Mouse (Mus musculus) thymus, postnatal 10 days (tissue): ENCODE results near the gene Rpusd1.
A peak's percentile ranks its signal among the peaks of the same experiment; 100 is the strongest.
"Not testable (repeated sequence)": the region's sequence is repeated elsewhere in the genome, so short reads cannot be mapped to it uniquely, and the experiment has no call there.

ENCODE experiments used
- DNase-seq, 2 experiments: peaks; one replicate each; pipeline ENCODE4 v3.0.0; 2021; ENCODE audit warnings: low spot score in 2 of 2

Gene Rpusd1

DNA sequence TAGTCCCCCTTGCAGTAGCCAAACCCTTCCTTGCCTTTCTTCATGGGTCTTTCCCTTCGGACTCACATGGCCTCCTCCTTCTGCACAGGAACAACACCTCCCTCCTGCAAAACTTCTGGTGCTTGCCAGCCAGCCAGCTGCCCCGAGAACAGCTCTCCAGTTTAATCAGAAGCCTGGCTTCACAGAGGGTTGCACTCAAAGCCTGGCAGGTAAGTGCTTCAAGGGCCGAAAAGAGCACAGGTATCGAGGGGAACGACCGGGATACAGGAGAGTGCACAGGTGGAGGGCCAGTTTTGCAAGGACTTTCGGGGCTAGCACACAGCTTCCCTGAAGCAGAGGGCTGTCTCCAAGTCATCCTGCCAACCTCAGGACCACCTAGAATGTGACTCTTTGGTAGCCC, 11.4 kb downstream of the Rpusd1 start:
- DNase-seq: no peak

DNA sequence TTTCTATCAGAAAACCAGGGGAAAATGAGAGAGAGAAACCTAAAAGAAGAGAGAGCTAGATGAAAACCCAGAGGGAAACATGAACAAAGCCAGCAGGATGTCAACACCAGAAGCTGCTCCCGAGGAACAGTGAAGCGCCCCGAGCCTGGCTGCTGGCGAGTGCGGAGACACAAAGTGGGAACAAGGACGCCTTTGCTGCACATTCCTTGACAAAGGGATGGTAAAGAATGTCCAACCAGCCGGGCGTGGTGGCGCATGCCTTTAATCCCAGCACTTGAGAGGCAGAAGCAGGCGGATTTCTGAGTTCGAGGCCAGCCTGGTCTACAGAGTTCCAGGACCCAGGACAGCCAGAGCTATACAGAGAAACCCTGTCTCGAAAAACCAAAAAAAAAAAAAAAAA, 14.0 kb downstream of the Rpusd1 start:
- DNase-seq: not testable (repeated sequence)

DNA sequence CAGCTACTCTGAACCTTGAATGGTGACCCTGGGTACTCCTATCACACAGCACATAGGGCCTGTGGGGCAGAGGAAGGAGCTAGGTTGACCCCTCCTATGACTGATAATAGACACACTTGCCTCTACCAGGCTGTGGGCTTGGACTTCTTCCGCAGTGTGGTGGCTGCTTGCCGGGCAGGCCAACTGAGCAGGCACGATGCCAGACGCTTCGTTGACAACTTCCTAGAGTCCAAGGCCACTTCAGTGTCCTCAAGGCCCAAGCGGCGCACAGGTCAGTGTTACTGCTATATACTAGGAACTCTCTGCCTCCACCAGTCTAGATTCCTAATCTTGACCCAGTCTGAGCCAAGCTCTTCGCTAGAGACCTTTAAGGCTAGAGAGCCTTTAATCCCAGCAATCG, 16.4 kb downstream of the Rpusd1 start:
- no peak for DNase-seq

DNA sequence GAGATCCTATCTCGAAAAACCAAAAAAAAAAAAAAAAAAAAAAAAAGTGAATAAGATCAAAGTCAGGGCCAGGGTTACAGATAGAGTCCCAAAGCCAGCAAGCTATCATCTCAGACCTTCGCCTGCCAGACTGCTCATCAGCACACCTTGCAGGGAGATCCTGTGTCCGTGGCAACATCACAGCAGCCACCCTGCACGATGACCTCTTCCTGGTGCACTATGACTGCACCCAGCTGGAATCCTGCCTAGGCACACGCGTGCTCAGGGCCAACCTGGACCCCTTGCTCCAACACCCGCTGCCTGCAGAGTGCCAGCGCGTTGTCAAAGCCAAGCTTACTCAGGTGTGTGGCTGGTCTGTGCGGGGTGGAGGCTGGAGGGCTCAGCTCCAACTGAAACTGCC, 16.8 kb downstream of the Rpusd1 start:
- DNase-seq: no peak

DNA sequence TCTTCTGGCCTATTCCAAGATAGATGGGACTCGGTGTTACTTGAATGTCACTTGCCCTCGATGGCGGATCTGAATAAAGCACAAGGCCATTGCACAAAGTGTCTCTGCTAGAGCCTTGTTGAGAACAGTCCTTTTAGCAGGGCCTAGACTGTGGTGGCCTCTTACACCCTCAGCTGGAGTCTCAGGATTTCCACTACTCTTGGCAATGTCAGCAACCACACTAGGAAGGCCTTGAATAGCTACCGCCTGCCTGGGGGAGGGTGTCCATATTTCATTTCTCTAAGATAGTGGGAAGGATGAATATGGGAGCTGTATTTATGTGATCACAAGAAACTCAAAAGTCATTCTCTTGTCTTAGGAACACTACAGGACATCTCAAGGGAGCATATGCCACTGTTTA, 20.8 kb downstream of the Rpusd1 start:
- no peak for DNase-seq

DNA sequence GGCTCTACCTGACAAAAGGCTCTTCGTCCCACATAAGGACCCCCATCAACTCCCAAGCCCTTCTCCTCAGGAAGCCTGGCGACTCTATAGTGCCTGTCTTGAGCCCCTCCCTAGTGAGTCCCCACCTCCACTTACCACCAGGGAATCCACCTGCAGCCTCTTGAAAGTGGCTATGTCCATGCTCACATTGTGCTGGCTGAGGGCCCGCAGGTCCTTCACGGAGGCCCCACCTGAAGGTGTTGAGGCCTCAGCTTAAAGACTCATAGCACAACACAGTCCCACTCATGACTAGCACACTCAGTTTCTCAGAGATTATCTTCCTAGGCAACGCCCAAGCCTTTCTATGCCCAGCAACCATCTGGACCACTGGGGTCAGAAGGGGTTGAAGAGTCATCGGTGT, 21.8 kb downstream of the Rpusd1 start:
- DNase-seq: no peak

DNA sequence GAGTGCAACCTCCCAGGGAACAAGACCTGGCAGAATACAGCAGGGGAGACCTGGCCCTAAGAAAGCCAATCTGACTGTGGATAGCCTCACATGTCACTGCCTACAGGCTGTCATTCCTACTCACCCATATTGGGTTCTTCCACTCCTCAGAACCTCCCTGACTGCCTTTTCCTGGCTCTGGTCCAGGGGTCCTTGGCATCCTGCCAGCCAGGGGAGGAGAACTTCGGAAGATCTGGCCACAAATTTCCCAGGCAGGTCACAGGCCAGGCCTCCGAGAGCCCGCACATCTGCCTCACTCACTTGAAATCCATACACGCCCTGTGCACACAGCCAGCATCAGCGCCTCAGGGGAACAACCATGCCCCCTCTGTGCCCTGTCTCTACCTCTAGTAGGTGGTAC, 24.0 kb downstream of the Rpusd1 start:
- DNase-seq: no peak

DNA sequence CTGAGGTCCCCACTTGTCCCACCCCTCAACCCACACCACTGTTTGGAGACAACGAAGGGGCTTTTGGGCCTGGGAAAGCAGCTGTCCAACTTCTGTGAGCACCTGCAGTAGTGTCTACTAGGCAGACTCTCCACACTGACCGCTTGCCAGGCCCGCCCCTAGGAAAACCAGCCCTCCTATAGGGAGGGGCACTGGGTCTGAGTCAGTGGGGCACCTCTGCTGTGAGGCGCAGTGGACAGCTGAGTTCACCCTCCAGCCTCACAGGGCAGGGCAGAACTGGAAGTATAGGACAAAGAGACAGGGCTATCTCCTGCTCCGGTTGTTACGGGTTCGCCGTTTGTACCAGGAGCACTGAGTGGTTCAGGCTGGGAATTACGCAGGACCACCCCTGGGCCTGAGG, 26.8 kb downstream of the Rpusd1 start, which contains the start of gene Msln:
Gene Msln, minus strand, starts transcription at position 138 of the 400 bp plus-strand sequence.
- no peak for DNase-seq

DNA sequence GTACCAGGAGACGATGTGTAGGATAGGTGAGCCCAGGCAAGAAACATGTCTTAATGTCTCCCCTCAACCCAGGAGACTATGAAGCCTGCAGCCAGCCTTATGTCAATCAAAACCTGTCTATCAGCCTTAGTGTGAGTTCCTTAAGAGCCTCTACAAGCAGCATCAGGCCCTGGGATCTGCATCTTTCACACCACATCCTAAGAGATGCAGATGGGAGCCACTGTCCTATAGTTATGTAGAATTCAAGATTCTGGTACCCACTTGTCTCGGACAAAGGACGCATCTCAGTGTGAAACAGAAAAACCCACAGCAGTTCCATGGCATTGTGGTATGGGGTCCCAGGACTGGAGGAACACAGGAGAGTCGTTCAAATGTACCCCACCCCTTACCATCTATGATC, 27.6 kb downstream of the Rpusd1 start:
- DNase-seq: no peak

DNA sequence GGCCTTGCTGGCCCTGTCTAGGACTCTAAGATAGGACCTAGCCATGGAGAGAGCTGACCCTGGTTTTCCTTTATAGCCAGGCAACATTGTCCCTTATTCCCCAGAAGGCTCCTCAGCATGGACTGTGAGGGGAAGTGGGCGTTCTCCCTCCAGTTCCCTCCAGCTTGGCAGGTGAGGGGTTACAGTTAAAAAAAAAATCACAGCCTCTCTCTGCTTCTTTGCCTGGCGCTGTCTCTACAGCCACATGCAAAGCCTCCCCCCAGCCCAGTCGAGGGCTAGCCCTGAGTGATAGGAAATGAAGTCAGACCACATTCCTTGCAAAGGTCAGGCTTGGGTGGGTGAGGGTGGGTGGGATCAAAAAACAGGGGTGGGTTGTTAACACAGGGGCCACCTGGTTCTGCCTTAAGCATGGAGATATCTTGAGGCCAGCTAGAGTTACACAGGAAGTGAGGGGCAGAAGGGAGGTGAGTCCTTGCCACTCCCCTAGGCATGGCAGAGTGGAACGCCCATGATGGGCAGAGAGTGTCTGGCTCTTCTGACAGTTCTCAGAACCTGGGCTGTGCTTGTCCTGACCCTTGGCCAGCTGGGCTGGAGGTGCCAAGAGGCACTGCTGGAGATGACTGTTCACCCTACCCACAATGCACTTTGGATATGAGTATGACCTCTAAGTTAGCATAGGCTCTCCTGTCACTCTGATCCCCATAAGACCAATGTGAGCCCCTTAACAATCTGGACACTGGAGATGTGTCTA, 28.3 kb downstream of the Rpusd1 start:
- no peak for DNase-seq

DNA sequence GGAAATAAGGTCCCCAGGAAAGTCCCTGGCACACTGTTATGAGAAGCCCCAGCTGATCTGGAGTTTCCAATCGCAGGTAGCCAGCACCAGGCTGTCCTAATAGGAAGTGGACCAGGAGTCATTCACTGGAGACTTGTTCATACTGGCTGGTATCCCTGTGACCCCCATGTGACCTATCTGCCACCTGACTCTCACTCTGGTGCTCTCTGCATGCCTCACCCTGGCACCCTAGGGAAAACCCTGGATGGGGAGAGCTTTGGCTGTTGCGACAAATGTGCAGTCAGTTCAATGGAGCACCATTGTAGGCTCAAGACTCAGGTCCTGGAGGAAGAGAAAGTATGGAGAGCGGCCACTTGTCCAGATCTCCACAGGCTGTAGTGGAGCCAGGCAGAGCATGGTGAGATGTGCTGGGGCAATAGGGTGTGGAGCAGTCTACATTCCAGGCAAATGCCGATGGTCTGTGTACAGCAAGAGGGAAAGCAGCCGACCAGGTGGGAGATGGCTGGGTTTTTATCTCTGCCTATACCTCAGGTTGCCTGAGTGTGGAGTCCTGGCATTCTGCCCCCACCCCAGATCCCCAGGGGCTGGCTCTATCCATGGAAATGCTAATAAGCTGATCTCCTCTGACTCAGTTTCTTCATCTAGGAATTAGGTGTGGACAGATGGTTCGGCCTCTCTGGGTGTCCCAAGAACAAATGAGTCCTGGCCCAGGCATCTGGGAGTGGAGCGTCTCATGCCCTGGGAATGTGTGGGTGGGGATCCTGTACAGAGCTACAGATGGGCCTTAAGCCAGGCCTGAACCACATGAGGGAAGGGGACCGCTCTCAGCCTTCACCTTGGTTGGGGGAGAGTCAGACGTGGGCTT, 29.1 kb downstream of the Rpusd1 start:
- no peak for DNase-seq

DNA sequence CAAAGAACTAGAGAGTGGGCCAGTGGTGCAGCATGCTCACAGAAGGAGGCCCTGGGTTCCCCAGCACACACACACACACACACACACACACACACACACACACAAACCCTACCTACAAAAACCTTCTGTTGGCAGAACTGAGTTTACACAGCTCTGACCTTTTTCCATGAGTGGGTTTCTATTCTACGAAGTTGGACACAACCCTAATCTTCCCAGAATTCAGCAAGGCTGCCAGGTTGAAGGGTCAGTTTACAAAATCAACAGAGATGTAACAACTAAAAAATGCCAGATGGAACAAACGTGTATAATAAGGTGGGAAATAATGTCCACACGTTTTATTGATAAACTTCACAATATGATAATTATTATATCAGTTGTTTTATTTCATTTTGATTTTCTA, 30.2 kb downstream of the Rpusd1 start:
- no peak for DNase-seq

DNA sequence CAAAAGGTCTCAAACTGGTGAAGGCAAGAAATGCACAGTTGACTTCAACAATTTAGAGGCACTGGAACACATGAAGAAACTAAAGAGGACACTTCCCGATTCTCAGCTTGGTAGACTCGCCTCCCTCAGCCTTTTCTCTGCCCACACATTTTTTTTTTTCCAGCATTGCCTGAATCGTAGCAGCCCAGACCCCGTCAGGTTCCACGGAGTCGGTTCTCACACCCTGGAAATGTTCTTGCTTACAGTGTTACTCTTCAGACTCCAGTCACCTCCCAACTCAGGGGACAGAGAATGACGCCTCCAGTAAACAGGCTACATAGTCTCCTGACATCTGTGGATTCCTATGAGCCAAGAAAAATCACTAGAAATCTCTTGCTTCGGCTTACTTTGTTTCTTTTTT, 32.7 kb downstream of the Rpusd1 start:
- DNase-seq: no peak

DNA sequence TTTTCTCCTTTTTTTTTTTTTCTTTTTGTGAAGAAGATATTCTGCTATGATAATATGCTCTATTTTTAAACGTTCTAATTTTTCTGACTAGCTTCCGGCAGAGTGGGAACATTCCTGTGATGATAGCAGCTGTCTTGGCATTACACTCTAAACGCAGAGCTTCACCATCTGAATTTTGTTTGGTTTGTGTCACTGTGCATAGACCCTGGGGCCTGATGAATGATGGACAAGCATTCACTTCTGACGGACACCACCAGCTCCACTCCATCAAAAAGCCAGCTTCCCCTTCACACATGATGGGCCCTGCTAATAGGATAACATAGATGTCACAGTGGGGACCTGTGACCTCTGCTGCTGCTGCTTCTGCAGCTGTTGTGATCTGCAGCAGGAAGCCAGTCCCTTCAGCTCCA, 34.1 kb downstream of the Rpusd1 start:
- no peak for DNase-seq

DNA sequence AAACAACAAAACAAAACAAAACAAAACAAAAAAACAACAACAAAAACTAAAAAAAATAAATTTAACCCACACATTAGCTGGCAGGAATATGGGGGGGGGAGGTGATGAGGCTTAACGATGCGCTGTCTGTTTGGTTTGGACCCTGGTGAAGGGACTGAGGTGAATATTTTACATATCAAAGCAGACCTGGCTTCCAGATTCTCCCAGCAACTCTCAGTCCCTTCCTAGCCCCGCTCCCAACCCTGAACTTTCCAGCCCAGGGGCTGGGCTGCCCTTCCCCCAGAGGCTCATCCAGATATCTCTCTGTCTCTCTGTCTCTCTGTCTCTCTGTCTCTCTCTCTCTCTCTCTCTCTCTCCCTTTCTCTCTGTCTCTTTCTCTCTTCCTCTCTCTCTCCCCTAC, 35.1 kb downstream of the Rpusd1 start:
- no peak for DNase-seq

DNA sequence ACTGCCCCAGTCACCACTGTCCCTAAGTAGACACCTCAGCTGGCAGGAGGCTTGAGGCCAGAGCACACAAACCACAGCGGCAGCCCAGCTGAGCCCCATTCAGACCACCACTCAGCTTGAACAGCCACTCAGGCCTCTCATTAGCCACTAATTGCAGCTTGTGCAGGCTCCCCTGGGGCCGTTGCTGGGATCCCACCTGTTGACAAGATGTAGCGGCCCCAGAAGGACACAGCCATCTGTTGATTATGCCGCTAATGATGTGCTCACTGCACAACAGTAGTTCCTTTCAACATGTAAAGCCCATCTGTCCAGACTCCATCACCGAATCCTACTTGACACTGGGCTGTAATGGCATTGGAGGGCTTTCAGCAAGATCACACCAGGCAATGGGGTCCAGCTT, 38.4 kb downstream of the Rpusd1 start:
- DNase-seq: no peak

DNA sequence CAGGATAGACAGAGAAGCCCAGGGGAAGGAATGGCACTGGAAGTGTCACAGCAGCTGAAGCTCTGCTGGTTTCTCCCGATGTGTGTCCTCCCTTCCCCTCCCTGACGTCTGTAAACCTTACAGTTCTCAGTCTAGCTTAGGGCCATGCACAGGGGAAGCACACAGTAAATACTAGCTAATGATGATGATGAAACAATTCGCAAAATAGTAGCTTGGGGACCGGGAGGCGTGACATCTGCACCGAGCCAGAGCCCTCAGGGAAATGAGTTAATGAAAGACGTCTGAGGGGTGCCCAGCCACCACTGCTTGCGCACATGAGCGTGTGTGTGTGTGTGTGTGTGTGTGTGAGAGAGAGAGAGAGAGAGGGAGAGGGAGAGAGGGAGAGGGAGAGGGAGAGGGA, 41.9 kb downstream of the Rpusd1 start:
- DNase-seq: no peak

DNA sequence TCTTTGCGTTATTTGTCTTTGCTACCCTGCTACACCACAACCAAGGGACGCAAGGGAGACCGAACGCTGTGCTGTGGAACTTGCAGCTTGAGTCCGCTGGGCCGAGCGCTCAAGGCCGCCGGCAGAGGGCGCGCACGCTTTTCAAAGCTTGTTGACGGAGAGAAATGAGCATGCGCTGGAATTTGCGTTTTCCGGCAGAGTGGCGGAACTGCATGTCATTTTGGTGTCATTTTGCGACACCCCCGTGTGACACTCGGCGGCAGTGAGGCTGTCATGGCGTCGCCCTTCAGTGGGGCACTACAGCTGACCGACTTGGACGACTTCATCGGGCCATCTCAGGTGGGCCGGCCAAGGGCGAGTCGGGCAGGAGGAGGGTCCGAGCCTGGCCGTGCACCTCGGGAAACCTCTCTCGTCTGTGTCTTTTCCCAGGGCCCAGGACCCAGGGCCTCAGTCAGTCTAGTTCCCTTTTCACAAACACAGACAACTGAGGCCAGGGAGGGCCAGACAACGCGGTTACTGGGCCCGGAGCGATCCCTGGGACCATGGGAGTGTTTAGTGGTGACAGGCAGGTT, 46.2 kb downstream of the Rpusd1 start, which contains the start of gene Narfl:
Gene Narfl, plus strand, starts transcription at position 228 of the 572 bp plus-strand sequence.
- DNase-seq: peak; percentile 92 to 99

DNA sequence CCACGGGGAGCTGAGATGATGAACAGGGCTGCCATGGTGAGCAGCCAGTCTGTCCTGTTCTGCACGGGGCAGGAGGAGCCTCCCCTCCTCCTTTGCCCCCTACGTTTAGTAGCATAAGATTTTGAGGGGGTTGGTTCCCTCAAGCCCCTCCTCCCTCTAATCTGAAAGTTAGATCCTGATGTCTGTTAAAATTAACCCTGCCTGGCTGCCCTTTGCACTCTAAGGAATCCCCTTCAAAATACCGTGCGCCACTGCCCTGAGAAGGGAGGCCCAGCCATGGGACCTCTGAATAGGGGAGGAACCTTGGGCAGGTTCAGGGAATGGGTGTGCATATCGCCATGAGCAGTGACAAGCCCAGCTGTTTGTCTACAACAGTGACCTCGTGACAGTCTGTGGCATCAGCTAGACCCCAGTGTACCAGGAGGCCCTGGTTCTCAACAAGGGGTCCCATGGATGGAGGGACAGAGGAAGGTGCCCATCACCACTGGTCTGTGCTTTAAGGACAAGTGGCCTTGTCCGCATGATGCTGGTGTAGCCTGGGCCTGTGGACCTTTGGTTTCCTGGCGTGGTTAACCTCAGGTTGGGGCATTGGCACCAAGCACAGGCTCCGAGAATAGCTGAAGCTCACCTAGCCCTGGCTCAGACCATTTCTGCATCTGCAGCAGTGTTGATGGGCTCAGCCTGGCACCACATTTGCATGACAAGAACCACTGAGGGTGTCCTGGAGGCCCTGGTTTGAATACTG, 48.0 kb downstream of the Rpusd1 start:
- no peak for DNase-seq

DNA sequence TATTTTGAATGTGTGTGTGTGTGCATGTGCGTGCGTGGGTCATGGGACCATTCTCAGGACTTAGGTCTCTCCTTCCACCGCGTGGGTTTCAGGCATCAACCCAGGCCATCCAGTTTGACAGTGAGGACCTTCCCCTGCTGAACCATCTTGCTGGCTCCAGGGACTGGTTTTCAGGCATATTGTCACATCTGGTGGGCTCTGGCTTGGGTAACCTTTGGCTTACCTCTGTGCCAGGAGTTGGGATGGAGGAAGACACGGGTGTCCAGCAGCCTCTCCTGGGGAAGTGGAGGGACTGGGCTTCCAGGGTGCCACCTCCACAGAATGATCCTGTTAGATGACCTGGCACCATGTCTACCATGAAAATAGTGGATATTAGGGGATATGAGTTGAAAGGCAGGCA, 50.5 kb downstream of the Rpusd1 start:
- no peak for DNase-seq
